Mouse (Mus musculus) activated CD4-positive, CD25-positive, alpha-beta regulatory T cell, adult 4 months (primary cell): ENCODE results near the gene Adora2a. TPM values are rescaled to one million over a fixed set of nuclear protein-coding genes. Genes with fewer than 3 reads are reported as not detected.
"Not testable (repeated sequence)": the region's sequence is repeated elsewhere in the genome, so short reads cannot be mapped to it uniquely, and the experiment has no call there.

Experiments used
- ATAC-seq: one replicate; pipeline ENCODE4 v1.8.0; 2017
- polyA plus RNA-seq, 2 experiments: library from polyadenylated mRNA; unstranded; fragments of 100-300 nt; shearing (Covaris generic); gene quantifications; one replicate each; pipeline ENCODE4 v1.2.1; 2017

Adora2a gene
- polyA plus RNA-seq, 2 experiments from 2014 or later = 18.6 to 30.1 TPM

DNA sequence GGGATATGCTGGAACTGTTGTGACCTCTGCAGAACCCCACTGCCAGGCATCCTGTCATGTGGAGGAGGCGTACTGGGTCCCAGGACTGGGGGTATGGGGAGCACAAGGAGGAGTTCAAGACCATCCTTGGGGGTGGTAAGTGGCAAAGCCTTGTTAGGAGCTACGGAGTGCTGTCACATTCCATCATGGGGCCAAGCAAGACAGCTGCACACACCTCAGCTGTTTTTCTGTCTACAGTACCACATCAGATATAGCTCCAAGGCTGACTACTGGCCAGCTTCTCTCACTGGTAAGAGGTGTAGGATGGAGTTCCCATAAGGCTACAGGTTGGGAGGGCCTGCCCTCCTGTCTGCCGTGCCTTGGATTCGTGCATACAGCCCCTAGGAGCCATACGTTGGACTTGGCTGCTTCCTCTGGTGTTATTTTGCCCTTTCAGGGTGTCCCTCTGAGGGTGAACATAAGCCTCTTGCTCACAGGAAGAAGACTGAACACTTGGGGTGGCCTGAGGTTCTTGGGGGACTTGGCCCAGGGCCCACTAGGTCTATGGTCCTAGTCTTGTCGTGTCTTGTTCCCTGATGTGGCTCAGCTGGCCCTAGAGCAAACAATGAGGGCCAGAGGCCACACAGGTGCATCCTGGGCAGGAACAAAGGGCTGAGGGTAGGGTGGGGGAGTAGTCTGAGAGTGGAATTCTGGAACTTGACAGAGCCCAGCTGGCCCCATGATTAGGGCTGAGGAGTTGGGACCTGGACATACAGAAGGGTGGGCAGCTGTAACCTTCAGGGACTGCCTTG, 2.3 kb upstream of the Adora2a start:
- no peak for ATAC-seq

DNA sequence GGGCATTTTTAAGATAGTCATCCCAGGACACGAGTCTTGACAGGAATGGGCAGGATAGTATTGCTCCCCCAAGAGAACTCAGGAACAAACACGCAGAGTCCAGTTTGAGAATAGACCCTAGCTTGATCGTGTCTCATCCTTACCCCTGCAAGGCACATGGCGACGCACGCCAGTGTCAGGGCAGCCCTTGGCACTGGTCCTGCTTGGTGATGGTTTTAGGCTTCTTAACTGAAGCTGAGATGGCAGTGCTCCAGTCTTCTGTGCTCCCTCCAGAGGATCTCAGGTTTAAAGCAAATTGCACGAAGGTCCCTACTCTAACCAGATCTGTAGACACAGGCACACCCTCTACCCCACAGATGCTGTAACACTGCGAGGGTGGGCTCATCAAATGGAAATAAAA, 921 bp upstream of the Adora2a start:
- no peak for ATAC-seq

DNA sequence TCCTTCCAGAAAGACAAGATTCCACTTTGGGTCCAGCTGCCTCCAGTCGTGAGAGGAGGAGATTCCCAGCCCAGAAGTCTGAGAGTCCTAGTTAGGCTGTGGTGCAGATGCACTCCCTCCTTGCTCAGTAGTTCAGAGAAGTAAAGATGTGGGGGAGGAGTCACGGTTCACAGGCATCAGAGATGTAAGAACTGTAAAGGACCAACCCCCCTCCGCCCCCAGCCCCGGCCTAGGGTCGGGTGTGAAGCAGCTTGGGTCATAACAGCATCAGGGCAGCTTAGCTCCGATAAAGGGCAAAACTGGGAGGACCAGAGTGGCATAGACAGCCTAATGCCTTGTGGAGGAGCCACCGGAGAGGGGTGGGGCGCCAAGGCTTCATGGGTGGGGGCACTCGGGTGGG, 205 bp upstream of the Adora2a start:
- peak; percentile 22 for ATAC-seq

DNA sequence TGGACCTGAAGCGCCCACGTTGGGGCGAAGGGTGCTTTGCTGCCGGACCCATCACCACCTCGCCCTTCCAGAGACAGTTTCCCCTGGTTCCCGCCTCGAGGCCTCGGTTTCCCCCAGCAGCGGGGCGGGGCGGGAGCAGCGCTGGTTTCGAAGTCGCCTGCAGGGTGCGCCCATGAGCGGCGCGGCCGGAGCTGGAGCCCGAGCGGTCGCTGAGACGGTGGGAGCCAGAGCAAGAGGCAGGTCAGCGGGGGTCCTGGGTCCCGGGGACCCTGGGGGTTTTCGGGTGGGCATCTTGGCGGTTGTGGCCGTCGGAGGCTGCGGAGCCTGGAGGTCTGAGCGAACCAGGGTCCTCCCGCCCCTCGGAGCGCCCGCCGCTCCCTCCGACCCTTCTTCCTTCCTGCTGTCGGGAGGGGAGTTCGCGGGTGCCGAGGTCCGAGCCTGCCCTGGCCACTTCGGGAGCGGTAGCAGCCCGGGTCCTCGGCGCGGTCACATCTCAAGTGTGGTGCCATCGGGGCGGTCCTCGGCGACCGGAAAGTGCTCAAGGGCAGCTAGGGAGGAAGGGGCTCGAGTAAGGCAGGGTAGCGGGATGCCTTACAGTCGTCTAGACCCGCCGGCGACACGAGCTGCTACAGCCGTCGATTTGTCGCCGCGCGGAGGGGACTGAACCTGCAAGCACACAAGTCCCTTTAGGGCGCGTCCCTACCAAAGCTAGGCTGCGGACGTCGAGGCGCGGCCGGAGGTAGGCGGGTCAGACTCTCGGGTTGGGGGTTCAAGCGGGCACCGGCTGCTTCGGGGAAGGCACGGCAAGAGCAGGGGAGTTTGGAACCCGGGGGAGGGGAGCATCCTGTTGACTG, 458 bp downstream of the Adora2a start:
- ATAC-seq = peak; percentile 29

DNA sequence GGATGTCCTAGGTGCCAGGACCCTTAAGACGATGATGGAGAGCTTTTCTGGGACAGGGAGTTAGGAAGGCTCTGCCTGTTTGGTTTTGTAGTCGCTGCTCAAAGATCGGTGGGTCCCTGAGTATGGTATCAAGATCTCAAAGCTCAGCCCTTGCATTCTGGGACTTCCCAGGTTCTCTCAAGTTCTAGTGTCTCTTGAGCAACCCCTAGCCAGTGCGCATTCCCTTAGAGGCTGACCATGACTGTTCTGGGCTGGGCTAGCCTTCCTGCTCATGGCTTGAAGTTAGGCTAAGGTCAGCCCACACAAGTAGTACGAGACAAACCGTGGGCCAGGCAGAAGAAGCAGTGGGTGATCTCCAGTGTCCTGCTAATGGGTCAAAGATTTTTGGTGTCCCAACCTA, 1.5 kb downstream of the Adora2a start:
- ATAC-seq = no peak

DNA sequence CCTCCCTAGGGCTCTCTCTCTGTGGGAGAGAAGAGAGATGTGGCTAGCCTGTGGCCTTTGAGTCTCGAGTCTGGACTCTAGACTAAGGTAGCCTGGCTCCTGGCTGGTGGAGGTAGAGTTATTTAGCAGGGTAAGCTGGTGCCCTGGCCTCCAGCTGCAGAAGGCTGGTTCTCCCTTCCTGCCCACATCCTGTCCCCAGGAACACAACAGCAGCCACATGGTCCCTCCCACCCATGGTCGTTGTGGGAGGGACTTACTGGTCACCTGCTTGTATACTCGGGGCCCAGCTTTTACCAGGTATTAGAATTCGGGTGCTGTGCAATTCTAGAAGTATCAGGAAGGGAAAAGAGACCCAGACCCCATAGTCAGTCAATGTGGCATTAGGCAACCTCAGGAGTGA, 3.6 kb downstream of the Adora2a start:
- ATAC-seq = peak; percentile 81

DNA sequence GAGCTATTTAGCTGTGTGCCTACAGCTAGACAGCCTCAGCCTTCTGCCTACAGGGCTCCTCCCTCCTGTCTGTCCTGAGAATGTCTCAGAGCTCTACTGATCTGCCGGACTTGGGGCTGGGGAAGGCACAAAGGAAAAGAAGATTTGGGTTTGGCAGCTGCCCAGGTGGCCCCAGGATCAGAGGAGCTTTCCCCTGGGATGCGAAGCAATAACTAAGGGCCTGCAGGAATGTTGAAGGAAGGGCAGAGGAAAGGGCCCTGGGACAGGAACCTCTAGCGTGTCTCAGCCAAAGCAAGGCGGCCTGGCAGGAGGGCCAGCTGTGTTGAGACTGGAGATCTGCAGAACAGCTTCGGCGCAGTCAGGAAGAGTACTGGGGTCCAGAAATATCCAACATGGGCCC, 6.3 kb downstream of the Adora2a start:
- ATAC-seq = no peak

DNA sequence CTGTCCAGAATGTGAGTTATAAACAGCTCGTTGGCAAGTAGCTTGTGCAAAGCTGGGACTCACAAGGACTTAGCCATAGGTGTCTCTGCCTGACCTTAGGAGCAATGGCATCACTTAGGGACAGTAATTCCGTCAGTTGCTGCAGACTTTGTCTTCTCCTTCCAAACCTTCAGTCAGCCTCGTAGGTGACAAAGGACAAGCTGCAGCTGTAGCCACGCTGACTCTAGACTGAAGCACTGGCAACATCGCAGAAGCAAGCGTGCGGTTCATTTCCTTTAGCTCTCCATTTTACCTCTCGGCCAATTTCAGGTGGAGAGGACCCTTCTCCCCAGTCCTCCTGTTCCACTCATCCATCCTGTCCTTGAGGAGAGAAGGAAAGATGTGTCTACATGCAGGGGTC, 7.3 kb downstream of the Adora2a start:
- ATAC-seq = no peak

DNA sequence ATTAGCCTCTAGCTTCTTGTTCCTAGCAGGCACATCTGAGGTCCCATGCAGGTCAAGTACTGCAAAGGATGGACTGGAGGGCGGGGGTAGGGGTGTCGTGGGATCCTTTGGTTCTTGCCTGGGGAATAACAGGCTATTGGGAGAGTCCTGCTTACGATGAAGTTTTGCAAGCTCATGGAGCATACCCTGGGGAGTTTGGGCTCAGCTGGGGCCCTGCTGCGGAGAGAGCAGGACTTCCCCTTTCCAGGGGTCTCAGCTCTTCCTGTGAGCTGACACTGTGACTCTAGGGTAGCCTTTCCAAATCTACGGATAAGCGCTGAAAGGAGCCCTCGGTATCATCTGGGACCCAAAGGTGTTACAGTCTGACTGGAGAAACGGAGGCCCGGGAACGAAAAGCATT, 7.7 kb downstream of the Adora2a start:
- no peak for ATAC-seq

DNA sequence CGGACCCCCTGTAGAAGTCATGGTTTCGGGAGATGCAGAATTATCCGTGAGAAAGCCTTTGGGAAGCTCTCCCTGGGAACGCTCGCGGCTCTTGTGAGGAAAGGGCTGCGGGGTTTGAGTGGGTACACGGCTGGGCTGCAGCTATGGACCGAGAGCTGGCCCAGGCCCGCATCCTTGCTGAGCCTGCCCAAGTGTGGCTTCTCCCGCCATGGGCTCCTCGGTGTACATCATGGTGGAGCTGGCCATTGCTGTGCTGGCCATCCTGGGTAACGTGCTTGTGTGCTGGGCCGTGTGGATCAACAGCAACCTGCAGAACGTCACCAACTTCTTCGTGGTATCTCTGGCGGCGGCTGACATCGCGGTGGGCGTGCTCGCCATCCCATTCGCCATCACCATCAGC, 9.1 kb downstream of the Adora2a start:
- ATAC-seq = no peak

DNA sequence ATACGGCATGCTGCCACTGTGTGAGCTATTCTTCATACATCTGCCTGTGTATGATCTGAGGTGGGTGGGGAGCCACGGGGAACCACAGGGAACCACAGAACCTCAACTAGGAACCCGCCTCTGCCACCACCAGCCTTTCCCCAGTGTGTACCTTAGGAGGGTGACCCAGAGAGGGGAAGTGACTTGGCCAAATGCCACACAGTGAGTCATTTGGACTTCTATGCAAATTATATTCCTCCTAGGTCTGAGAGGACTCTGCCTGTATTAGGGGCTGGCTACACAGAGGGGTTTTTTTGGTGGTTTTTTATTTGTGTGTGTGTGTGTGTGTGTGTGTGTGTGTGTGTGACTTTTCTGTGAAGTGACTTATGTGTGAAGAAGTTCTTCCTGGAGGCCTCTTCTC, 9.9 kb downstream of the Adora2a start:
- peak; percentile 91 for ATAC-seq

DNA sequence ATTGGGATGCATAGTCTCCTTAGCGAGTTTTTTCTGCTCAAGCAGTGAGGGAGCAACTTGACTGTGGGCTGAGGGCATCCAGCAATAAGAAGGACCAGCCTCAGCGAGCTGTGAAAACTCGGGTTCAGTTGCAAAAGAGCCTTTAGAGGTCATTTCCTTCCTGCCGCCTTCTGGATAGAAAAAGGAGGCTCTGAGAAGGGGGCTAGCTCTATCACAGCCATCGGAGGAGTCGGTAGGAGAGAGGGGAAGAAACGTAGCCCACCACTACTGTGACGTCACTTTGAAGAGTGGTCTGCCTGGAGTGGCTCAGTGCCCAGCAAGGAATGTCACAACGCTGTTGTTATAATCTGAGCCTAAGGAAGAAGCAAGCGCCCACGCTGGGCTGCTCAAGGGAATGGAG, 10.4 kb downstream of the Adora2a start:
- no peak for ATAC-seq

DNA sequence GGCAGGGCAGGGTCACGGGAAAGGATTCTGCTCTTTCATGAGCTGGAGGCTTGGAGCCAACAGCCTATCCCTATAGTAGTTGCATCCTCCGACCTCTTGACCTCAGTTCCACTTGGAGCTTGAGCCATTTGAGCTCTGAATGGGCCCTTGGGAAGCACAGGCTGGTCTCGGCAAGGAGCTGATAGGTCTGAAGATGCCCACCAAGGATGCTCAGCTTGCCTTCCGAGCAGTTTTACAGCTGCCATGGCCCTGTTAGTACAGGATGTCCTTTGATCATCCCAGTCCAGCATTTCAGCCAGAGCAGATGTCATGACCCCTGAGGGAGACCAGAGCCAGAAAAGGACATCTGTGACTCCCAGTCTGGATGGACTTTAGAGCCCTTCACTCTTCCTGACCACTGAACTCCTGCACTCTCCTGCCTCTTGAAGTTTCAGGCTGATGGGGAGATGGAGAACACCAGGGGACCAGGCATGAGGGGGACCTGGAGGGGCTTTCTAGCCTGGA, 11.6 kb downstream of the Adora2a start:
- ATAC-seq = no peak

DNA sequence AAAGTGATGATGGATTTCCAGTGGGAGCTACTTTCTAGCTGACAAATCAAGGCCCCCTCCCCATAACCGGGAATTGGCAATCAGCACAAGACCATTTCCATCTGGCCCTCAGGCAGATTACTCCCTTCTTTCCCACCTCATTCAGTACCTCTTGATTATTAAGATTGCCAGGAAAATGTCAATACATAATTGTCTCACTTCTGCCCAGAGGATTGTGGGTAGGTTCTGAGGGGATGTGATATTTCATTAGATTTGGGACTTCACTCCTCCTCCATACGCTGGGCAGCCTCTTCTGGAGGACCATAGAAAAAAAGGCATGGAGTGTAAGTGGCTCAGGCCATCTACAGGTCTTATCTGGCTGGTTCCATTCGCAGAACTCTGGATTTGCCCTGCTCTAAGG, 15.6 kb downstream of the Adora2a start:
- no peak for ATAC-seq

DNA sequence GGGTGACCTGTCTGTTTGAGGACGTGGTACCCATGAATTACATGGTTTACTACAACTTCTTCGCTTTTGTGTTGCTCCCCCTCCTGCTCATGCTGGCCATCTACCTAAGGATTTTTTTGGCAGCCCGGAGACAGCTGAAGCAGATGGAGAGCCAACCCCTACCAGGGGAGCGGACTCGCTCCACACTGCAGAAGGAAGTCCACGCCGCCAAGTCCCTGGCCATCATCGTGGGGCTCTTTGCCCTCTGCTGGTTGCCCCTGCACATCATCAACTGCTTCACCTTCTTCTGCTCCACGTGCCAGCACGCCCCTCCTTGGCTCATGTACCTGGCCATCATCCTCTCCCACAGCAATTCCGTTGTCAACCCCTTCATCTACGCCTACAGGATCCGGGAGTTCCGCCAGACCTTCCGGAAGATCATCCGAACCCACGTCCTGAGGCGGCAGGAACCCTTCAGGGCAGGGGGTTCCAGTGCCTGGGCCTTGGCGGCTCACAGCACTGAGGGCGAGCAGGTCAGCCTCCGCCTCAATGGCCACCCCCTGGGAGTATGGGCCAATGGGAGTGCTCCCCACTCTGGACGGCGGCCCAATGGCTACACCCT, 16.6 kb downstream of the Adora2a start:
- ATAC-seq = no peak

DNA sequence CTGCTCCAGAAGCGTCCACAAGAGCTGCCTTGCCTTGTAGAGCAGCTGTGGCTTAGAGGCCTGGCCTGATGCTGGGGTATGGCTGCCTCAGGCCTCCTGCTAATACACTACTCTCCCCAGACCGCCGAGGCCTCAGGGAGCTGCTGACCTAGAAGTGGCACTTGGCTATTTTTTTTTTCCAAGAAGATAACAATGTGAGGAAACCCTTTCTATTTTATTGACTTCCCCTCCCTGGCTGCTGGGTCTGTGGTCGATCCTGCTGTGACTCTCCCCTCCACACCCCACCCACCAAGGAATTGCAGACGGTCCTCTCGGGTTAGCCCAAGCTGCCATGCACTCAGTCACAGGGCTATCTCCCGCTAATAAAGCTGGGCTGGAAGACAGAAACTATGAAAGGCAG, 17.5 kb downstream of the Adora2a start:
- no peak for ATAC-seq

DNA sequence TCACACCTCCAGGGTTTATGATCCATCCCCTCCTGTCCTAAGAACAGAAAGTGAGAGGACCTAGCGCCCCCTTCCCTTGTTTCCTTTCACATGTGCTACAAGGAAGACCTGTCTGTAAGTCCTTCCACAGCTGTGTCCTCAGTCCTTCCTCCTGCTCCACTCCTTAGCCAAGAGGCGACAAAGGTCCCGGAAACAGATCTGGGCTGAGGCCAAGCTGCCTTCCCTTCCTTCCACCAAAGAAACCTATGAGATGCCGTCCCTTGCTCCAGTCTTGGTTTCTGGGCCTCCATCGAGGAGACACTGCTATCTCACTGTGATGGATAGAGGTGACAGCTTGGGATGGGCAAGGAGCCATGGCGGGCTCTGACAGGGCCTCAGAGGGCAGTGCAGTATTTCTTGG, 18.4 kb downstream of the Adora2a start:
- no peak for ATAC-seq

DNA sequence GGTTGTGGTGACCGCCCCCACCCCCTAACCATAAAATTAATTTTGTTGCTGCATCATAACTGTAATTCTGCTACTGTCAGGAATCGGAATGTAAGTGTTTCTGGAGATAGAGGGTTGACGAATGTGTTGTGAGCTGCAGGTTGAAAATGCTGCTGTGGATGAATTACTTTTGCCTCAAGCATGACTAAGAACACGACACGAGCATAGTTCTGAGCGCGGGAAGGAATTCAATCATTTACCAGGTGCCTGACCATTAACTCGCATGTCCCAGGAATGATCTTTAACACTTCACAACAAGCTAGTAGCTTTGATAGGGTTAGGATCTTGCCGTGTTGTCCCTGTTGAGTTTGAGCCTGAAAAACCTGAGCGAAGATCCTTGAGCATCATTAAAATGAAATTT, 20.6 kb downstream of the Adora2a start:
- ATAC-seq = no peak

DNA sequence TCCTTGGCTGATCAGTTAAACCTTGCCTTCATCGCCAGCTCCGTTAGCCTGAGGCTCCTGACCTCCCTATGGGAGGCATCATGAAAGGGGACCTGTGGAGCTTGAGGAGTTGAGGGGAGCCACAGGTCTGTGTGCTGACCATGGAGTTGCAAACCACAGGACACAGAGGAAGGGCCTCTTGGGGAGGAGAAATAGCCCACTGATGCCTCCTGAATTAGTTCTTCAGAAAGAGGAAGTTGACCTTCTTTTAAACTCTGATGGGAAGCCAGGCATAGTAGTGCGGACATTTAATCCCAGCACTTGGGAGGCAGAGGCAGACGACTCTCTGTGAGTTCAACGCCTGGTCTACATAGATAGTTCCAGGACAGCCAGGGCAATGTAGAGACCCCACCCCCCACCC, 22.2 kb downstream of the Adora2a start:
- no peak for ATAC-seq

DNA sequence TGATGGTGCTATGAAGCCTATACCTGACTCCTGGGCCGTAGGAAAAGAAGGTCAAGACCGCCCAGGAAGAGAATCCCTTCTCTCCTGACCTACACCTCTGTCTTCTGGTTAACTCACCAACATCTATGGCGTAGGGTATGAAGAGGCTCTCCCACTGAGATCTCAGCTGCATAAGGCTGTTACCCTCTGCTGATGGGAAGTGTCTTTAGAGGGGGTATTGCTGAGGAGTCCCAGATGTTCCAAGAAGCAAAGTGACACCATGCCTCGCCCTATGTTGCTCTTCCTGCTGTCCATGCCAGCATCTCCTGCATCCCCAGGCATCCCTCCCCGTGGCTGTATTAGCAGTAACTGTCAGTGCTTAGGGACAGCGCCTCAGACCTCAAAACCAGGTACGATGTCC, 22.7 kb downstream of the Adora2a start:
- no peak for ATAC-seq

DNA sequence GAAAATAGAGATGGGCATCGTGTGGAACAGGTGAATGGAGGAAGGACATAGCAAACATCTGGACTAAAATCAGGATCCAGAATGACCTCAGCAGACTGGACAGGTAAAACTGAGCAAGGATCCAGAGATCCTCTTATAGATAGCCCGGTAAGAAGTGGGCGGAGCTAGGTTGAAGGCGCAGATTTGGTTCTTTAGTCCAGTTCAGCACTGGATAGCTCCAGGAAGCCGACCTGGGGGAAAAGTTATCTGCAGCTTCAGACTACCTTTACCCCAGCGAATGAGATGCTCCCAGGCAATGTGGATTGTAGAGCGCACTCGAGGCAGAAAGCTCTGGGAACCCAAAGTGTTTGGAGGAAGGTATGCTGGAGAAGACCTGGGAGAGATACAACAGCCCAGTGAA, 25.3 kb downstream of the Adora2a start:
- ATAC-seq = no peak

DNA sequence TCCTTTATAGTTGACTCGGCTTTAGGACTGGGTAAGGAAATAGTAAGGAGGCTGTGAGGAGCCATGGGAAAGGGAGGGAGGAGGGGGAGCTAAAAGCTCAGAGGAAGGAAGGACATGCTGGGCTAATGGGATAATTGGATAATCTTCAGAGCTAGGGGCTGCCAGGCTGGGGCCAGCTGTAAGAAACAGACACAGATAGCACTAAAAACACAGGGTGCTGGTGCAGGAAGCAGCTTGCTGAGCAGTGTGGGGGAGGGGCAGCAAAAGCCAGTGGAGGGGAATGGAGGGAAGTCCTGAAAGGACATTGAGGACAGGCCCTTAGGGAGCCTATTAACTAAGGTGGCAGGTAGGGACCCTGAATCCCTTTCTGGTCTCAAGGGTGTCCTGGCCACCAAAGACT, 27.9 kb downstream of the Adora2a start:
- not testable (repeated sequence) for ATAC-seq

DNA sequence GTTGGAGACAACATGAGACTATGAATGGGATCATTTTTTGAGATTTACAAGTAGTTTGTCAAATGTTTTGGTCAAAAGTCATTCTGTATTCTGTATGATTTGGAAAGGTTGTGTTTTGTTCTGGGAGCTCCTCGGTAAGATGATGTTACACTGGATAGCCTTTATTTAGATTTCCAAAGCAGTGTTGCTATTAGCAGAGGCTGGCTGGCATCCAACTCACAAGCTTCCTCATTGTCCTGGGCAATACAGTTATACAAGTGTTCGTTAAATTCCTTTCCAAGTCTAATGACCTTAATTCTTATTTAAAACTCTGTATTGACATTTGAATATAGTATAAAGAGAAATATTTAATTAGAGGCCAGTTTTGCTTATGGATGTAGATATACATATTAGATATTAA, 28.6 kb downstream of the Adora2a start:
- ATAC-seq = no peak

DNA sequence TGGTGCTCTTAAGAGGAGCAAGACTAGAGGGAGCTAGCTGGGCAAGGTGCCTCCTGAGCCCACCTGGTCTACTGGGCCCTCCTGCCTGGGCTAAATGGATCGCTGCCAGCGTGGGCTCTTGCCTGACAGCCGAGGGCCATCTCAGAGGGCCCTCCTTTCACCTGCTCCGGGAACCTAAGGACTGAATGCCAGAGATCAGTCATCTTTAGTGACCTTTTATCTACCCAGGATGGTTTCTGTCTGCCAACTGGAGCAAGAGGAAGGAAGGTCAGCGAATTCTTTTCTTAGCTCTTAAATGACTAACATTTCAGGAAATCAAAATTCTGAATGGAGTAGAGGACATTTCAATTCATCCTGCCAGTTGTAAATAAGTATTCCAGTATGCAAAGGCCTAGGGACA, 33.9 kb downstream of the Adora2a start:
- ATAC-seq = no peak
